12 mouse cellular contexts compared by ENCODE assay signal in genomic region chr4:62878927-62879326, GRCm38 (mm10).
DNase-seq lines count a peak whose midpoint lies in the region; ATAC-seq and TF ChIP-seq lines count a peak whose summit lies in the region.
"Had no signal": no experiment of that assay in that cellular context is flagged by ENCODE, and none has a peak within 500 bp of the region (broad histone marks: within the 10 kb centered on the region; RNA-seq: fewer than 3 reads in every experiment).

No protein-coding gene starts in this region.

- H3K9me3 ChIP-seq in forebrain, postnatal 0 days (ENCODE audit: low read length): no peaks in the 10 kb centered on the region
- H3K9me3 ChIP-seq in forebrain, embryonic 13.5 days (replicated peaks): no peaks in the 10 kb centered on the region
- H3K9me3 ChIP-seq: forebrain, embryonic 15.5 days; hindbrain, embryonic 15.5 days; liver, embryonic 13.5 days; stomach, embryonic 15.5 days had no signal

- no peak overlapping the region for H3K27ac ChIP-seq in forebrain, postnatal 0 days (ENCODE audit: low read depth, low read length)
- H3K27ac ChIP-seq in forebrain, embryonic 13.5 days: no peak overlapping the region
- H3K27ac ChIP-seq: forebrain, embryonic 15.5 days; hindbrain, embryonic 15.5 days; liver, embryonic 13.5 days; stomach, embryonic 15.5 days had no signal

- H3K27me3 ChIP-seq in forebrain, postnatal 0 days (ENCODE audit: insufficient read depth, low read length): peaks cover 3% of the 10 kb centered on the region; the same call in 1 of the 2 replicates
- H3K27me3 ChIP-seq in forebrain, embryonic 13.5 days: peaks cover 19% of the 10 kb centered on the region; the same call in 1 of the 2 replicates
- H3K27me3 ChIP-seq: hindbrain, embryonic 15.5 days; liver, embryonic 13.5 days; stomach, embryonic 15.5 days had no signal

- DNase-seq in forebrain, postnatal 0 days: peak; percentile 43
- peak; percentile 93 for DNase-seq in adipocyte (ENCODE audit: low spot score)
- peak; percentile 61 for DNase-seq in gonadal fat pad, adult 2 months (ENCODE audit: low read depth)
- peak; percentile 36 to 77 for DNase-seq in layer of hippocampus, postnatal 14 days (ENCODE audit: low spot score in 2 of 2)
- DNase-seq in kidney, postnatal 36 days: no peak
- DNase-seq in embryo, embryonic 9.5 days (ENCODE audit: extremely low spot score): no peak
- no peak for DNase-seq in kidney, postnatal 14 days
- DNase-seq: liver, embryonic 13.5 days had no signal

- no peaks in the 10 kb centered on the region for H3K4me1 ChIP-seq in forebrain, postnatal 0 days (ENCODE audit: insufficient read depth)
- H3K4me1 ChIP-seq in forebrain, embryonic 13.5 days: 0 out of 2 replicates have a peak, but pooled peaks cover under 1% of the 10 kb centered on the region
- H3K4me1 ChIP-seq: hindbrain, embryonic 15.5 days; liver, embryonic 13.5 days; stomach, embryonic 15.5 days had no signal

- ATAC-seq in forebrain, postnatal 0 days: peak; percentile 75
- ATAC-seq in forebrain, embryonic 13.5 days: no peak
- ATAC-seq: forebrain, embryonic 15.5 days had no signal

- 60% methylated on average over 3 of the region's 3 CpGs for WGBS in forebrain, postnatal 0 days
- WGBS in forebrain, embryonic 13.5 days: 97% methylated on average over 3 of the region's 3 CpGs

- no peaks in the 10 kb centered on the region for H3K36me3 ChIP-seq in forebrain, postnatal 0 days (ENCODE audit: insufficient read depth)
- H3K36me3 ChIP-seq in forebrain, embryonic 13.5 days (ENCODE audit: poor library complexity, severe bottlenecking): no peaks in the 10 kb centered on the region
- H3K36me3 ChIP-seq: forebrain, embryonic 15.5 days; hindbrain, embryonic 15.5 days; liver, embryonic 13.5 days; stomach, embryonic 15.5 days had no signal

- H3K9ac ChIP-seq in forebrain, postnatal 0 days: no peak overlapping the region
- H3K9ac ChIP-seq in forebrain, embryonic 13.5 days: no peak overlapping the region
- H3K9ac ChIP-seq: forebrain, embryonic 15.5 days; hindbrain, embryonic 15.5 days; liver, embryonic 13.5 days; stomach, embryonic 15.5 days had no signal

- no peak overlapping the region for H3K4me3 ChIP-seq in forebrain, postnatal 0 days (ENCODE audit: low read depth, low read length)
- H3K4me3 ChIP-seq in forebrain, embryonic 13.5 days: no peak overlapping the region
- H3K4me3 ChIP-seq: forebrain, embryonic 15.5 days; hindbrain, embryonic 15.5 days; liver, embryonic 13.5 days; stomach, embryonic 15.5 days had no signal

- no peak overlapping the region for H3K4me2 ChIP-seq in forebrain, postnatal 0 days (ENCODE audit: low read depth)
- H3K4me2 ChIP-seq in forebrain, embryonic 13.5 days: no peak overlapping the region
- H3K4me2 ChIP-seq: forebrain, embryonic 15.5 days; hindbrain, embryonic 15.5 days; liver, embryonic 13.5 days; stomach, embryonic 15.5 days had no signal

- no peak for TF ChIP-seq CTCF in forebrain, postnatal 0 days (IDR thresholded peaks at IDR 0.05; ENCODE audit: low read depth)

Comparison
In these comparisons a context has a peak if more than half of its experiments do, and no peak if none do; other contexts are left out.
1. DNase-seq: peak in forebrain, postnatal 0 days (single experiment), adipocyte (single experiment), gonadal fat pad, adult 2 months (single experiment) and layer of hippocampus, postnatal 14 days (2 of 2); none in kidney, postnatal 36 days (0 of 2), embryo, embryonic 9.5 days (single experiment) and kidney, postnatal 14 days (single experiment).